Mouse (Mus musculus): Measurements from ENCODE around the gene Rap1gds1. TPM values are rescaled to one million over a fixed set of nuclear protein-coding genes. Genes with fewer than 3 reads are reported as not detected.

Gene Rap1gds1
- polyA plus RNA-seq, 1 experiment, result 25.5 TPM

GRCm38 (mm10) chr3:138900571-138901141, 174.3 kb downstream of the Rap1gds1 start:
- Histone ChIP-seq H3K4me1 (replicated peaks; ENCODE audit: control insufficient read depth, insufficient read depth, low read length) (peaks cover 5% of the 10 kb centered on the region), H3K36me3 (ENCODE audit: control insufficient read depth, insufficient read depth, low read length) (no peaks in the 10 kb centered on the region), H3K27me3 (ENCODE audit: control insufficient read depth, insufficient read depth, low read length) (no peaks in the 10 kb centered on the region), H3K4me3 (ENCODE audit: control insufficient read depth, insufficient read depth, low read length) (no peak overlapping the region), H3K27ac (ENCODE audit: control insufficient read depth, insufficient read depth, low read length) (no peak overlapping the region)
- TF ChIP-seq CTCF (IDR thresholded peaks at IDR 0.05; ENCODE audit: borderline replicate concordance, control insufficient read depth, extremely low read depth, insufficient read depth, low read length, poor library complexity), result no peak
- TF ChIP-seq POLR2A (IDR thresholded peaks at IDR 0.05; ENCODE audit: control insufficient read depth, extremely low read depth, insufficient read depth, low read length, poor library complexity), result no peak
- WGBS, result 89% methylated on average over 9 of the region's 9 CpGs
- DNase-seq, result no peak

DNA sequence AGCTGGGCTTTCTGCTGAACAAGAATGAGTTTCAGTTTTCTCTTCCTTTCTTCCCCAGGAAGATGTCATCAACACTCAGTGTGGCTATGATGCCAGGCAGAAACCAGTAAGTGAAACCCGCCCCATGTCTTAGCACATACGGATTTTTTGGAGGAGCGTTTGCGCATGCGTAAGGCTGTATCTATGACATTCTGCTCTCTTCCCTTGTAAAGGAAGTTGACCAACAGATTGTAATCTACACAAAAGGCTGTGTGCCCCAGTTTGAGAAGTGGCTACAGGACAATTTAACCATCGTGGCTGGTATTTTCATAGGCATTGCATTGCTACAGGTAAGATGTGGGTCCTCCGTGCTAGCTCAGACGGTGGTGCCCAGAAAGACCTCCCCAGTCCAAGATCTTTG, 176.9 kb downstream of the Rap1gds1 start:
- Histone ChIP-seq H3K4me3 (ENCODE audit: control insufficient read depth, insufficient read depth, low read length) (no peak overlapping the region), H3K27ac (ENCODE audit: control insufficient read depth, insufficient read depth, low read length) (no peak overlapping the region), H3K36me3 (ENCODE audit: control insufficient read depth, insufficient read depth, low read length) (no peaks in the 10 kb centered on the region), H3K27me3 (ENCODE audit: control insufficient read depth, insufficient read depth, low read length) (no peaks in the 10 kb centered on the region), H3K4me1 (replicated peaks; ENCODE audit: control insufficient read depth, insufficient read depth, low read length) (peaks cover 12% of the 10 kb centered on the region)
- WGBS, result 95% methylated on average over 8 of the region's 8 CpGs
- no peak for TF ChIP-seq POLR2A (IDR thresholded peaks at IDR 0.05; ENCODE audit: control insufficient read depth, extremely low read depth, insufficient read depth, low read length, poor library complexity)
- no peak for TF ChIP-seq CTCF (IDR thresholded peaks at IDR 0.05; ENCODE audit: borderline replicate concordance, control insufficient read depth, extremely low read depth, insufficient read depth, low read length, poor library complexity)
- no peak for DNase-seq

DNA sequence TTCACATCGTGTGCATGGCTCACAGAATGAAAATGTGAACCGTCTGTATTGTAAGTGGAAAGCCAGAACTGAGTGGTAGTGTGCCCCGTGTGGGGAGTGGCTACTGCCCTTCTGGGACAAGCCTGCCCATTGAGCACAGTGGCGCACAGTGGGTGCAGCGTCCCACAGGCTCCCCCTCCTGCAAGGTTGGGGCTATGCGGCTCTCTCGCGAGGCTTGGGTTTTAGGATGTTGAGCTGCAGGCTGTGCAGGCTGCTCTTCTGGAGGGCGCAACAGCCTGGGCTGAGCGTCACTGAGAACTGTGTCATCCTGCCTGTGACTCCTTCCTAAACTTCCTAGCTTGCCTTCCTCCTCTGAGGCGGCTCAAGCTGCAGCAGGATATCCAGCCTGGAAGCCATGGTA, 177.5 kb downstream of the Rap1gds1 start:
- TF ChIP-seq POLR2A (IDR thresholded peaks at IDR 0.05; ENCODE audit: control insufficient read depth, extremely low read depth, insufficient read depth, low read length, poor library complexity), result no peak
- H3K4me1 ChIP-seq (replicated peaks; ENCODE audit: control insufficient read depth, insufficient read depth, low read length), result peaks cover 12% of the 10 kb centered on the region
- no peaks in the 10 kb centered on the region for H3K36me3 ChIP-seq (ENCODE audit: control insufficient read depth, insufficient read depth, low read length)
- no peak overlapping the region for H3K4me3 ChIP-seq (ENCODE audit: control insufficient read depth, insufficient read depth, low read length)
- no peaks in the 10 kb centered on the region for H3K27me3 ChIP-seq (ENCODE audit: control insufficient read depth, insufficient read depth, low read length)
- WGBS, result 96% methylated on average over 11 of the region's 11 CpGs
- no peak for DNase-seq
- no peak overlapping the region for H3K27ac ChIP-seq (ENCODE audit: control insufficient read depth, insufficient read depth, low read length)

GRCm38 (mm10) chr3:138893520-138893919, 181.5 kb downstream of the Rap1gds1 start:
- no peak overlapping the region for H3K4me3 ChIP-seq (ENCODE audit: control insufficient read depth, insufficient read depth, low read length)
- 70% methylated on average over 5 of the region's 5 CpGs for WGBS

GRCm38 (mm10) chr3:138889769-138890295, 185.2 kb downstream of the Rap1gds1 start:
- peak overlapping the region; percentile 32; the same call in 1 of the 2 replicates for H3K27ac ChIP-seq (ENCODE audit: control insufficient read depth, insufficient read depth, low read length)
- H3K4me3 ChIP-seq (ENCODE audit: control insufficient read depth, insufficient read depth, low read length), result no peak overlapping the region
- no peak for DNase-seq
- H3K4me1 ChIP-seq (replicated peaks; ENCODE audit: control insufficient read depth, insufficient read depth, low read length), result peaks cover 8% of the 10 kb centered on the region
- H3K36me3 ChIP-seq (ENCODE audit: control insufficient read depth, insufficient read depth, low read length), result no peaks in the 10 kb centered on the region
- H3K27me3 ChIP-seq (ENCODE audit: control insufficient read depth, insufficient read depth, low read length), result no peaks in the 10 kb centered on the region
- WGBS, result 91% methylated on average over 10 of the region's 10 CpGs
- TF ChIP-seq CTCF (IDR thresholded peaks at IDR 0.05; ENCODE audit: borderline replicate concordance, control insufficient read depth, extremely low read depth, insufficient read depth, low read length, poor library complexity), result no peak
- no peak for TF ChIP-seq POLR2A (IDR thresholded peaks at IDR 0.05; ENCODE audit: control insufficient read depth, extremely low read depth, insufficient read depth, low read length, poor library complexity)

More at GRCm38 (mm10) chr3:138893520-138893919, 181.5 kb downstream of the Rap1gds1 start:
- peaks cover 8% of the 10 kb centered on the region for H3K4me1 ChIP-seq (replicated peaks; ENCODE audit: control insufficient read depth, insufficient read depth, low read length)
- no peak for DNase-seq
- H3K36me3 ChIP-seq (ENCODE audit: control insufficient read depth, insufficient read depth, low read length), result no peaks in the 10 kb centered on the region
- no peaks in the 10 kb centered on the region for H3K27me3 ChIP-seq (ENCODE audit: control insufficient read depth, insufficient read depth, low read length)
- TF ChIP-seq POLR2A (IDR thresholded peaks at IDR 0.05; ENCODE audit: control insufficient read depth, extremely low read depth, insufficient read depth, low read length, poor library complexity) (no peak), CTCF (IDR thresholded peaks at IDR 0.05; ENCODE audit: borderline replicate concordance, control insufficient read depth, extremely low read depth, insufficient read depth, low read length, poor library complexity) (no peak)
- no peak overlapping the region for H3K27ac ChIP-seq (ENCODE audit: control insufficient read depth, insufficient read depth, low read length)

DNA sequence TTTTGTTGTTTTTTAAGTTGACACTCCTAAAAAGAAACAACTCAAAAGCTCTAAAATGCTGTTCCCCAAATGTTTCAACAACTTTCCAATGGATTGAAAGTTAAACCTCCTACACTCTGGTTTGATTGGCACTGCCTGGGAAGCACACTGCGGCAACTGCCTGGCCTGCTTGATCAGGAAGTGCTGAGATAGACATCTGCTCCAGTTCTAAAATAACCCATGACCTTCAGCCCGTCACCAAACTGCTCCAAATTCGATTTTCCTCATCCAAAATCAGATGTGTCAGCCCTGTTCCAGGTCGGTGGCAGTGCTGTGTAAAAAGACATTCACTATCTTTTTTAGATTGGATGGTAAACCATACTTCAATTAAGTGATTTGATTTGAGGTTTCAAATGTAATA, 185.8 kb downstream of the Rap1gds1 start:
- no peak for DNase-seq
- TF ChIP-seq POLR2A (IDR thresholded peaks at IDR 0.05; ENCODE audit: control insufficient read depth, extremely low read depth, insufficient read depth, low read length, poor library complexity), result no peak
- no peak for TF ChIP-seq CTCF (IDR thresholded peaks at IDR 0.05; ENCODE audit: borderline replicate concordance, control insufficient read depth, extremely low read depth, insufficient read depth, low read length, poor library complexity)
- Histone ChIP-seq H3K4me1 (replicated peaks; ENCODE audit: control insufficient read depth, insufficient read depth, low read length) (peaks cover 8% of the 10 kb centered on the region), H3K27ac (ENCODE audit: control insufficient read depth, insufficient read depth, low read length) (no peak overlapping the region), H3K4me3 (ENCODE audit: control insufficient read depth, insufficient read depth, low read length) (no peak overlapping the region), H3K36me3 (ENCODE audit: control insufficient read depth, insufficient read depth, low read length) (no peaks in the 10 kb centered on the region), H3K27me3 (ENCODE audit: control insufficient read depth, insufficient read depth, low read length) (no peaks in the 10 kb centered on the region)
- WGBS, result 67% methylated on average over 4 of the region's 4 CpGs

- H3K27ac ChIP-seq (ENCODE audit: control insufficient read depth, insufficient read depth, low read length), result no peak overlapping the region
- no peaks in the 10 kb centered on the region for H3K27me3 ChIP-seq (ENCODE audit: control insufficient read depth, insufficient read depth, low read length)
- DNase-seq, result no peak
- TF ChIP-seq CTCF (IDR thresholded peaks at IDR 0.05; ENCODE audit: borderline replicate concordance, control insufficient read depth, extremely low read depth, insufficient read depth, low read length, poor library complexity) (no peak), POLR2A (IDR thresholded peaks at IDR 0.05; ENCODE audit: control insufficient read depth, extremely low read depth, insufficient read depth, low read length, poor library complexity) (no peak)
- H3K36me3 ChIP-seq (ENCODE audit: control insufficient read depth, insufficient read depth, low read length), result no peaks in the 10 kb centered on the region
- no peak overlapping the region for H3K4me3 ChIP-seq (ENCODE audit: control insufficient read depth, insufficient read depth, low read length)
- 94% methylated on average over 5 of the region's 5 CpGs for WGBS
- no peaks in the 10 kb centered on the region for H3K4me1 ChIP-seq (replicated peaks; ENCODE audit: control insufficient read depth, insufficient read depth, low read length)
These were observed 188.9 kb downstream of the Rap1gds1 start for GRCm38 (mm10) chr3:138886121-138886520.
